Mouse (Mus musculus) spleen, adult 2 months (tissue): Measurements from ENCODE around the gene Cirbp. TPM values are rescaled to one million over a fixed set of nuclear protein-coding genes. Genes with fewer than 3 reads are reported as not detected.

Experiments used
- DNase-seq, 2 experiments: peaks; one replicate each; pipeline versions ENCODE4 v3.0.0 to v3.0.0-alpha.2; 2012 to 2021; ENCODE audit warnings: low spot score in 2 of 2, low read depth in 1 of 2
- H3K27ac ChIP-seq: fragments of 200-500 bp; 2 replicates; pipeline ENCODE4 v1.5.1; 2012; ENCODE audit warnings: low read length, inconsistent platforms; ENCODE audit not compliant: insufficient read depth
- H3K27me3 ChIP-seq: fragments of 200-500 bp; 2 replicates; pipeline ENCODE4 v1.6.1; 2012; ENCODE audit warnings: mild to moderate bottlenecking, moderate library complexity, low read length, inconsistent platforms; ENCODE audit not compliant: control insufficient read depth, insufficient read depth
- H3K36me3 ChIP-seq: fragments of 200-500 bp; 2 replicates; pipeline ENCODE4 v1.6.1; 2012; ENCODE audit warnings: mild to moderate bottlenecking, low read length, inconsistent platforms; ENCODE audit not compliant: control insufficient read depth, insufficient read depth
- H3K4me1 ChIP-seq: fragments of 200-500 bp; 2 replicates; pipeline ENCODE4 v1.6.1; 2011; ENCODE audit warnings: inconsistent platforms; ENCODE audit not compliant: control insufficient read depth, insufficient read depth, insufficient read length
- H3K4me3 ChIP-seq: fragments of 200-500 bp; 2 replicates; pipeline ENCODE4 v1.5.1; 2011; ENCODE audit warnings: mild to moderate bottlenecking, inconsistent platforms; ENCODE audit not compliant: insufficient read depth, insufficient read length; ENCODE audit errors: extremely low read depth
- CTCF ChIP-seq: fragments of 200-500 bp; IDR thresholded peaks from 2 replicates; pipeline ENCODE4 v1.5.1; 2011; ENCODE audit warnings: mild to moderate bottlenecking, inconsistent platforms; ENCODE audit not compliant: insufficient read depth, insufficient read length, insufficient replicate concordance; ENCODE audit errors: extremely low read depth
- POLR2A ChIP-seq: fragments of 200-500 bp; IDR thresholded peaks from 2 replicates; pipeline ENCODE4 v1.6.1; 2011; ENCODE audit warnings: low read depth, low read length, inconsistent platforms
- WGBS: fragments of 180-500 bp; shearing (Covaris S2); methylation state at CpG from one replicate; pipeline ENCODE4 v1.1.7; 2018; 5-methylcytosine and 5-hydroxymethylcytosine counted together
- polyA plus RNA-seq: library from polyadenylated mRNA; depleted of rRNA; stranded (reverse); fragments of >200 nt; gene quantifications from 2 replicates; pipeline ENCODE4 v1.2.3, GENCODE M21; 2012

Gene Cirbp
- polyA plus RNA-seq, 1 experiment, result 144 TPM

GRCm38 (mm10) chr10:80170601-80171021 lies 4.8 kb downstream of the Cirbp start:
- Histone ChIP-seq H3K27me3 (no peaks in the 10 kb centered on the region), H3K4me1 (peaks cover 14% of the 10 kb centered on the region), H3K27ac (no peak overlapping the region), H3K36me3 (peaks cover 25% of the 10 kb centered on the region), H3K4me3 (no peak overlapping the region)
- no peak for DNase-seq
- 96% methylated on average over 19 of the region's 19 CpGs for WGBS
- TF ChIP-seq CTCF, result no peak
- no peak for TF ChIP-seq POLR2A

DNA sequence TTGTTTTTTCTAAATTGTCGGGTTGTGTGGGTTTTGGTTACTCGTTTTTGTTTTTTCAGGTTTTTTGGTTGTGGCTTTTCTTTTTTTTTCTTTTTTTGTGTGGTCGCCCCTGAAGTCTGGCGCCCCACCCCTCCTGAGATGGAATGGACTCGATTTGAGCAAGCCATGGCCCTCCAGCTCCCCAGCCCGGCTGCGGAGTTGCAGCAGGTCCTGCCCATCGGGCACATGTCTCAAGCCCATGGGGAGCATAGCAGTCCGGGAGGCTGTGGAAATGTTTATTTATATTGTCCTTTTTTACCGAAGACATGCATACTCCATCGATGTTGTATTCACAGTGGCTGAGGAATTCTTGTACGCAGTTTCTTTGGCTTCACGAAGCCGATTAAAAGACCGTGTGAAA lies 5.5 kb downstream of the Cirbp start:
- Histone ChIP-seq H3K27ac (no peak overlapping the region), H3K4me1 (peaks cover 14% of the 10 kb centered on the region), H3K4me3 (no peak overlapping the region), H3K27me3 (no peaks in the 10 kb centered on the region), H3K36me3 (peaks cover 25% of the 10 kb centered on the region)
- TF ChIP-seq CTCF (no peak), POLR2A (no peak)
- no peak for DNase-seq
- 93% methylated on average over 15 of the region's 15 CpGs for WGBS

DNA sequence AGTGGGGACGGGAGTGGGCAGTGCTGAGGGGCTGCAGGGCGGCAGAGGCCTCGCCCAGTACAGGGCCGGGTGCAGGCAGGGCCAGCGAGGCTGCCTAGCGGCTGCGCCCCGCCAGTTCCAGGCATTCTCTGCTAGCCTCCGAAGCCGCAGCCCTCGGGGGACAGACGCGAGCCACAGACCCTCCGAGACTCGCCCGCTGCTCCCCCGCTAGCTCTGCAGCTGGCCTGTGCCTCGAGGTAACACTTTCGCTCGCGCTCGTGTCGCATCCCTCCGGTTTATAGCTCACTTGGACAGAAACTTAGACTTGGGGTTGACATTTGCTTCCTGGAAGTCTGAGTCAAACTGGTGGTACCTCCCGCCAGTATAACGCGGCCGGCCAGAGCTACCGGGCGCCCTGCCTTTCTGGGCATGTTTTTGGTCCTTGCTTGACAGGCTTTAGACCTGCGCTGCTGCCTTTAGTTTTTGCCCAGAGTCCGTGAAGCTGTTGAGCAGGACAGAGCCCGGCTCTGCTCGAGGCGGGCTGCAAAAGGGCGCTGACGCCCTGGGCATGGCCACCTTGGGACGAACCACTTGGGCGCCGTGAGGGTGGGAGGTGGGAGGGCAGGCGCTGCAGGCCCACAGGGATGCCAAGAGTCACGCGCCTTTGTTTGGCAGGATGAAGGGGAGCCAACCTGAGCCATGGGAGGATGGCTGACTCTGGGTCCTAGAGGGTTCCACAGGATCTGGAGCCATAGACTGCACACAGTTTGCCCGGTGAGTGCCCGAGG lies 6.2 kb downstream of the Cirbp start:
- WGBS, result 91% methylated on average over 45 of the region's 45 CpGs
- DNase-seq, result no peak
- H3K27me3 ChIP-seq, result no peaks in the 10 kb centered on the region
- H3K4me1 ChIP-seq, result peaks cover 14% of the 10 kb centered on the region
- peak overlapping the region; percentile 99 for H3K27ac ChIP-seq
- no peak for TF ChIP-seq POLR2A
- no peak for TF ChIP-seq CTCF
- H3K36me3 ChIP-seq, result peaks cover 25% of the 10 kb centered on the region
- H3K4me3 ChIP-seq, result no peak overlapping the region

DNA sequence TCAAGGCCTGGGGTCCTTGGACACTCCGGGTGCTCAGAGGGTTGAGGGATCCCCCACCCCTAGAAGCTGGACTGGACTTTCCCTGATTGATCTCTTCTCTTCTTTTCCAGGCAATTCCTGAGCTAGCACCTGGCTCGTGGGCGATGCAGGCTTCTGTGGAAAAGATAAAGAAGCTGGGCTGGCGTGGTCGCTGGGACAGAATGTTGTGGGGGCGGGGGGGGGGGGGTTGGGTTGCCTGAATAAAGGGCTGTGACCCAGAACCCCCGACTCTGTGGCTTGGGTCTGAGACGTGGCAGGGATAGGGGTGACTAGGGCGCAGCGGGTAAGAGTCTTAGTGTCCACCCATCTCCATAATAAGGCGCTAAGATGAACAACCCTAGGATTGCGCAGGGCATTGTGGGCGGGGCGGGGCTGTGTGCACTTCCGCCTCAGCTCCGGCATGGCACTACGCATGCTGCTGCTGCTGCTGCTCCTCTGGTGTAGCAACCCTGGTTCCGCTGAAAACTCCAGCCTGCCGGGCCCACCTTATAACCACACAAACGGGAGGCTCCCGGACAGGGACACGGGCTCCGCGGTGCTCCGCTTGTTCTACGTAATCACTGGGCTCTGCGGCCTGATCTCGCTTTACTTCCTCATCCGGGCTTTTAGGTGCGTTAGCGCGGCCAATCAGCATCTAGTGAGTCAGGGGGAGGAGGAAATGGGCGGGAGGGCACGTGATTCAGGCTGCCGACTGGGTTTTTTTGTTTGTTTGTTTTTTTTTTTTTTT lies 6.9 kb downstream of the Cirbp start, which contains the start of gene 1600002K03Rik:
Gene 1600002K03Rik (plus strand): TSS at position 418 of the 766 bp plus-strand sequence.
- DNase-seq, result peak; percentile 86 to 96
- H3K27ac ChIP-seq, result peak within 1 kb of the TSS; percentile 99
- 11% methylated on average over 35 of the region's 35 CpGs for WGBS
- peaks cover 13% of the 10 kb centered on the region for H3K4me1 ChIP-seq
- TF ChIP-seq CTCF (no peak), POLR2A (peak; percentile 66)
- H3K4me3 ChIP-seq, result peak within 1 kb of the TSS; percentile 90
- H3K36me3 ChIP-seq, result peaks cover 25% of the 10 kb centered on the region
- H3K27me3 ChIP-seq, result no peaks in the 10 kb centered on the region

GRCm38 (mm10) chr10:80173358-80173757 lies 7.6 kb downstream of the Cirbp start:
- Histone ChIP-seq H3K4me3 (peak overlapping the region; percentile 51), H3K36me3 (peaks cover 25% of the 10 kb centered on the region), H3K27ac (peak overlapping the region; percentile 62), H3K4me1 (peaks cover 13% of the 10 kb centered on the region), H3K27me3 (no peaks in the 10 kb centered on the region)
- no peak for TF ChIP-seq POLR2A
- TF ChIP-seq CTCF, result no peak
- WGBS, result 2% methylated on average over 11 of the region's 11 CpGs
- DNase-seq, result no peak

DNA sequence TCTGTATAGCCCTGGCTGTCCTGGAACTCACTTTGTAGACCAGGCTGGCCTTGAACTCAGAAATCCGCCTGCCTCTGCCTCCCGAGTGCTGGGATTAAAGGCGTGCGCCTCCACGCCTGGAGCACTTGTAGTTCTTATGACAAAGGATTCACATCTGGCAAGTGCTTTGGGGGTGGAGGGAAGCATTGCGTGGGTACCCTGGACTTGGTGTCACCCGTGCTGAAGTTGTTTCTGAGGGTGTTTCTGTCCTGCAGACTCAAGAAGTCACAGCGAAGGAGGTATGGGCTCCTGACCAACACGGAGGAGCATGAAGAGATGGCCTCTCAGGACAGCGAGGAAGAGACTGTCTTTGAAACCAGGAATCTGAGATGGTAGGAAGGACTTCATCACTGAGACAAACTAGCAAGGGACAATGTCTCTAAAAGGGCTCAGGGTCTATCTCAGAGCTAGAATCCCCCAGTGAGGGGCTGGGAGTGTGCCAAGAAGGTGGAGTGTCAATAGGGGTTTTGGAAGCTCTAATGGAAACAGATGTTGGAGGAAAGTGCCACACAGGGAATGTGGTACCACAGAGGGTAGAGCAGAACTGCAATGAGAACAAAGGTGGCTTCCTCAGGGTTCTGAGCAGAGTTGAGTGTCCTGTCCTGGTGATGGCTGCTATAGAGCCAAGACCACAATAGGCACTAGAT lies 8.3 kb downstream of the Cirbp start:
- 88% methylated on average over 10 of the region's 10 CpGs for WGBS
- peaks cover 12% of the 10 kb centered on the region for H3K4me1 ChIP-seq
- no peak overlapping the region for H3K27ac ChIP-seq
- no peak for TF ChIP-seq POLR2A
- TF ChIP-seq CTCF, result no peak
- no peak overlapping the region for H3K4me3 ChIP-seq
- peaks cover under 1% of the 10 kb centered on the region; the same call in 1 of the 2 replicates for H3K27me3 ChIP-seq
- no peak for DNase-seq
- H3K36me3 ChIP-seq, result peaks cover 25% of the 10 kb centered on the region
